Mouse (Mus musculus): Measurements from ENCODE around the gene Ppa2. TPM values are rescaled to one million over a fixed set of nuclear protein-coding genes. Genes with fewer than 3 reads are reported as not detected.

Gene Ppa2
- polyA plus RNA-seq, 1 experiment from 2014 or later, result 94.2 TPM

GRCm38 (mm10) chr3:133334691-133335090 is 24.8 kb downstream of the Ppa2 start:
- 86% methylated on average over 5 of the region's 5 CpGs for WGBS
- Histone ChIP-seq H3K9me3 (ENCODE audit: control insufficient read depth, low read length) (no peaks in the 10 kb centered on the region), H3K9ac (replicated peaks; ENCODE audit: low read length) (no peak overlapping the region), H3K4me3 (replicated peaks; ENCODE audit: low read depth, low read length) (no peak overlapping the region), H3K27me3 (ENCODE audit: control insufficient read depth, insufficient read depth, low read length) (no peaks in the 10 kb centered on the region), H3K36me3 (ENCODE audit: control insufficient read depth, insufficient read depth, low read length) (no peaks in the 10 kb centered on the region), H3K27ac (replicated peaks; ENCODE audit: low read depth, low read length) (no peak overlapping the region), H3K4me1 (ENCODE audit: control insufficient read depth, insufficient read depth, low read length) (no peaks in the 10 kb centered on the region), H3K4me2 (ENCODE audit: low read length) (no peak overlapping the region)
- DNase-seq, result no peak
- ATAC-seq (ENCODE audit: low FRiP score, low TSS enrichment), result no peak

GRCm38 (mm10) chr3:133335166-133335565 is 25.3 kb downstream of the Ppa2 start:
- no peak overlapping the region for H3K27ac ChIP-seq (replicated peaks; ENCODE audit: low read depth, low read length)
- H3K27me3 ChIP-seq (ENCODE audit: control insufficient read depth, insufficient read depth, low read length), result no peaks in the 10 kb centered on the region
- H3K4me2 ChIP-seq (ENCODE audit: low read length), result no peak overlapping the region
- no peak overlapping the region for H3K9ac ChIP-seq (replicated peaks; ENCODE audit: low read length)
- H3K36me3 ChIP-seq (ENCODE audit: control insufficient read depth, insufficient read depth, low read length), result no peaks in the 10 kb centered on the region
- ATAC-seq (ENCODE audit: low FRiP score, low TSS enrichment) (no peak), DNase-seq (no peak)
- 73% methylated on average over 2 of the region's 2 CpGs for WGBS
- H3K4me3 ChIP-seq (replicated peaks; ENCODE audit: low read depth, low read length), result no peak overlapping the region
- no peaks in the 10 kb centered on the region for H3K9me3 ChIP-seq (ENCODE audit: control insufficient read depth, low read length)
- no peaks in the 10 kb centered on the region for H3K4me1 ChIP-seq (ENCODE audit: control insufficient read depth, insufficient read depth, low read length)

GRCm38 (mm10) chr3:133336400-133336799 is 26.5 kb downstream of the Ppa2 start:
- no peak for DNase-seq
- Histone ChIP-seq H3K4me2 (ENCODE audit: low read length) (no peak overlapping the region), H3K9ac (replicated peaks; ENCODE audit: low read length) (no peak overlapping the region), H3K4me1 (ENCODE audit: control insufficient read depth, insufficient read depth, low read length) (no peaks in the 10 kb centered on the region), H3K36me3 (ENCODE audit: control insufficient read depth, insufficient read depth, low read length) (no peaks in the 10 kb centered on the region), H3K27me3 (ENCODE audit: control insufficient read depth, insufficient read depth, low read length) (no peaks in the 10 kb centered on the region), H3K27ac (replicated peaks; ENCODE audit: low read depth, low read length) (no peak overlapping the region), H3K4me3 (replicated peaks; ENCODE audit: low read depth, low read length) (no peak overlapping the region), H3K9me3 (ENCODE audit: control insufficient read depth, low read length) (no peaks in the 10 kb centered on the region)
- ATAC-seq (ENCODE audit: low FRiP score, low TSS enrichment), result no peak
- WGBS, result 79% methylated on average over 7 of the region's 7 CpGs

- ATAC-seq (ENCODE audit: low FRiP score, low TSS enrichment) (peak; percentile 35; the same call in 1 of the 2 replicates), DNase-seq (peak; percentile 53)
- H3K4me1 ChIP-seq (ENCODE audit: control insufficient read depth, insufficient read depth, low read length), result no peaks in the 10 kb centered on the region
- 47% methylated on average over 9 of the region's 9 CpGs for WGBS
- H3K27ac ChIP-seq (replicated peaks; ENCODE audit: low read depth, low read length), result peak overlapping the region; percentile 61; the same call in 1 of the 2 replicates
- no peaks in the 10 kb centered on the region for H3K9me3 ChIP-seq (ENCODE audit: control insufficient read depth, low read length)
- no peak overlapping the region; the same call in 1 of the 2 replicates for H3K9ac ChIP-seq (replicated peaks; ENCODE audit: low read length)
- no peaks in the 10 kb centered on the region for H3K36me3 ChIP-seq (ENCODE audit: control insufficient read depth, insufficient read depth, low read length)
- no peak overlapping the region for H3K4me3 ChIP-seq (replicated peaks; ENCODE audit: low read depth, low read length)
- H3K27me3 ChIP-seq (ENCODE audit: control insufficient read depth, insufficient read depth, low read length), result no peaks in the 10 kb centered on the region
- peak overlapping the region; percentile 33 for H3K4me2 ChIP-seq (ENCODE audit: low read length)
Observed at GRCm38 (mm10) chr3:133338851-133339356, 29.0 kb downstream of the Ppa2 start.

- ATAC-seq (ENCODE audit: low FRiP score, low TSS enrichment), result peak; percentile 35; the same call in 1 of the 2 replicates
- Histone ChIP-seq H3K4me3 (replicated peaks; ENCODE audit: low read depth, low read length) (no peak overlapping the region), H3K4me1 (ENCODE audit: control insufficient read depth, insufficient read depth, low read length) (no peaks in the 10 kb centered on the region), H3K27me3 (ENCODE audit: control insufficient read depth, insufficient read depth, low read length) (no peaks in the 10 kb centered on the region), H3K36me3 (ENCODE audit: control insufficient read depth, insufficient read depth, low read length) (no peaks in the 10 kb centered on the region), H3K27ac (replicated peaks; ENCODE audit: low read depth, low read length) (peak overlapping the region; percentile 61; the same call in 1 of the 2 replicates), H3K4me2 (ENCODE audit: low read length) (peak overlapping the region; percentile 33), H3K9ac (replicated peaks; ENCODE audit: low read length) (no peak overlapping the region; the same call in 1 of the 2 replicates), H3K9me3 (ENCODE audit: control insufficient read depth, low read length) (no peaks in the 10 kb centered on the region)
- peak; percentile 73 for DNase-seq
- whole genome bisulfite sequencing, result 54% methylated on average over 11 of the region's 11 CpGs
Observed at GRCm38 (mm10) chr3:133339411-133339823, 29.5 kb downstream of the Ppa2 start.

- 76% methylated on average over 11 of the region's 11 CpGs for WGBS
- Histone ChIP-seq H3K4me1 (ENCODE audit: control insufficient read depth, insufficient read depth, low read length) (no peaks in the 10 kb centered on the region), H3K36me3 (ENCODE audit: control insufficient read depth, insufficient read depth, low read length) (no peaks in the 10 kb centered on the region), H3K9me3 (ENCODE audit: control insufficient read depth, low read length) (no peaks in the 10 kb centered on the region), H3K27me3 (ENCODE audit: control insufficient read depth, insufficient read depth, low read length) (no peaks in the 10 kb centered on the region), H3K4me3 (replicated peaks; ENCODE audit: low read depth, low read length) (no peak overlapping the region), H3K4me2 (ENCODE audit: low read length) (no peak overlapping the region), H3K27ac (replicated peaks; ENCODE audit: low read depth, low read length) (no peak overlapping the region), H3K9ac (replicated peaks; ENCODE audit: low read length) (no peak overlapping the region)
- DNase-seq (no peak), ATAC-seq (ENCODE audit: low FRiP score, low TSS enrichment) (no peak)
Observed at GRCm38 (mm10) chr3:133341106-133341505, 31.2 kb downstream of the Ppa2 start.

- Histone ChIP-seq H3K4me2 (ENCODE audit: low read length) (no peak overlapping the region), H3K4me3 (replicated peaks; ENCODE audit: low read depth, low read length) (no peak overlapping the region), H3K36me3 (ENCODE audit: control insufficient read depth, insufficient read depth, low read length) (peaks cover 4% of the 10 kb centered on the region; the same call in 1 of the 2 replicates), H3K27ac (replicated peaks; ENCODE audit: low read depth, low read length) (no peak overlapping the region), H3K27me3 (ENCODE audit: control insufficient read depth, insufficient read depth, low read length) (no peaks in the 10 kb centered on the region), H3K9ac (replicated peaks; ENCODE audit: low read length) (no peak overlapping the region), H3K9me3 (ENCODE audit: control insufficient read depth, low read length) (no peaks in the 10 kb centered on the region), H3K4me1 (ENCODE audit: control insufficient read depth, insufficient read depth, low read length) (no peaks in the 10 kb centered on the region)
- DNase-seq (no peak), ATAC-seq (ENCODE audit: low FRiP score, low TSS enrichment) (no peak)
- 90% methylated on average over 7 of the region's 7 CpGs for WGBS
Observed at GRCm38 (mm10) chr3:133347535-133347934, 37.6 kb downstream of the Ppa2 start.

GRCm38 (mm10) chr3:133348847-133349246 is 38.9 kb downstream of the Ppa2 start:
- H3K36me3 ChIP-seq (ENCODE audit: control insufficient read depth, insufficient read depth, low read length), result peaks cover 4% of the 10 kb centered on the region; the same call in 1 of the 2 replicates
- no peak overlapping the region for H3K4me2 ChIP-seq (ENCODE audit: low read length)
- WGBS, result 94% methylated on average over 2 of the region's 2 CpGs
- DNase-seq (no peak), ATAC-seq (ENCODE audit: low FRiP score, low TSS enrichment) (no peak)
- no peak overlapping the region for H3K9ac ChIP-seq (replicated peaks; ENCODE audit: low read length)
- H3K4me3 ChIP-seq (replicated peaks; ENCODE audit: low read depth, low read length), result no peak overlapping the region
- no peaks in the 10 kb centered on the region for H3K9me3 ChIP-seq (ENCODE audit: control insufficient read depth, low read length)
- H3K27ac ChIP-seq (replicated peaks; ENCODE audit: low read depth, low read length), result no peak overlapping the region
- no peaks in the 10 kb centered on the region for H3K27me3 ChIP-seq (ENCODE audit: control insufficient read depth, insufficient read depth, low read length)
- H3K4me1 ChIP-seq (ENCODE audit: control insufficient read depth, insufficient read depth, low read length), result no peaks in the 10 kb centered on the region

- Histone ChIP-seq H3K27me3 (ENCODE audit: control insufficient read depth, insufficient read depth, low read length) (no peaks in the 10 kb centered on the region), H3K36me3 (ENCODE audit: control insufficient read depth, insufficient read depth, low read length) (no peaks in the 10 kb centered on the region), H3K9ac (replicated peaks; ENCODE audit: low read length) (no peak overlapping the region), H3K9me3 (ENCODE audit: control insufficient read depth, low read length) (no peaks in the 10 kb centered on the region), H3K4me1 (ENCODE audit: control insufficient read depth, insufficient read depth, low read length) (no peaks in the 10 kb centered on the region), H3K4me3 (replicated peaks; ENCODE audit: low read depth, low read length) (no peak overlapping the region), H3K27ac (replicated peaks; ENCODE audit: low read depth, low read length) (no peak overlapping the region), H3K4me2 (ENCODE audit: low read length) (no peak overlapping the region)
- WGBS, result 85% methylated on average over 6 of the region's 6 CpGs
- ATAC-seq (ENCODE audit: low FRiP score, low TSS enrichment) (no peak), DNase-seq (no peak)
Observed at GRCm38 (mm10) chr3:133357426-133357974, 47.6 kb downstream of the Ppa2 start.

Measured in midbrain, embryonic 14.5 days (tissue).